Mouse (Mus musculus): ENCODE results near the gene Cog4.
"Not testable (repeated sequence)": the region's sequence is repeated elsewhere in the genome, so short reads cannot be mapped to it uniquely, and the experiment has no call there.

Cog4 gene

DNA sequence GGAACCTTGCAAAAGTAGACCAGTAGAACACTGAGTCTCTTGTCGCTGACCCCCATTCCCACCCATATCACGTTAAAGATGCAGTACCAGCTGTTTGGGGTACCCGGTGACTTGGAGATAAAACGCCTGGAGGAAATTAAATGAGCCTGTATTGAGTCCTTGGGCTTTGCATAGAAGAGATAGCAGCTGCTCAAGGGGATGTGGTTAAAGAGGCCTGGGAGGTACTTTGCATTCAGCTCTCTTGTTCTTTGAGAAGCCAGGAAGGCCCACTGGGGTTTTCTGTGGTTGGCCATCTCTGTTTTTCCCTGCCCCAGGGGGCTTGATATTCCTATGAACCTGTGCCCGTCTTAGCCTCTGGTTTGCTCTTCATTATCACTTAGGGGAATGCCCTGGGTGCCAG, 82.7 kb downstream of the Cog4 start:
- DNase-seq = peak; percentile 36

DNA sequence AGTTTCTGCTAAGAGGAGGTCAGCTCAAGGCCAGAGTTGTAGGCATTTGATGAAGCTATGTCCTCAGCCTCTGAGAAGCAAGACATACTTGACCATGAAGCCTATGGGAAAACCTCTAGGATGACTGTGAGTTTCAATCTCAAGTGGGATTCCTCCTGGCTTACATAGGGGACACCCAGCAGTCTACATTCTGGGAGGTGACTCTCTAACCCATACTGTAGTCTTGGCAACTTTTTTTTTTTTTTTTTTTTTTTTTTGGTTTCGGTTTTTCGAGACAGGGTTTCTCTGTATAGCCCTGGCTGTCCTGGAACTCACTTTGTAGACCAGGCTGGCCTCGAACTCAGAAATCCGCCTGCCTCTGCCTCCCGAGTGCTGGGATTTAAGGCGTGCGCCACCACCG, 83.3 kb downstream of the Cog4 start:
- not testable (repeated sequence) for DNase-seq

DNA sequence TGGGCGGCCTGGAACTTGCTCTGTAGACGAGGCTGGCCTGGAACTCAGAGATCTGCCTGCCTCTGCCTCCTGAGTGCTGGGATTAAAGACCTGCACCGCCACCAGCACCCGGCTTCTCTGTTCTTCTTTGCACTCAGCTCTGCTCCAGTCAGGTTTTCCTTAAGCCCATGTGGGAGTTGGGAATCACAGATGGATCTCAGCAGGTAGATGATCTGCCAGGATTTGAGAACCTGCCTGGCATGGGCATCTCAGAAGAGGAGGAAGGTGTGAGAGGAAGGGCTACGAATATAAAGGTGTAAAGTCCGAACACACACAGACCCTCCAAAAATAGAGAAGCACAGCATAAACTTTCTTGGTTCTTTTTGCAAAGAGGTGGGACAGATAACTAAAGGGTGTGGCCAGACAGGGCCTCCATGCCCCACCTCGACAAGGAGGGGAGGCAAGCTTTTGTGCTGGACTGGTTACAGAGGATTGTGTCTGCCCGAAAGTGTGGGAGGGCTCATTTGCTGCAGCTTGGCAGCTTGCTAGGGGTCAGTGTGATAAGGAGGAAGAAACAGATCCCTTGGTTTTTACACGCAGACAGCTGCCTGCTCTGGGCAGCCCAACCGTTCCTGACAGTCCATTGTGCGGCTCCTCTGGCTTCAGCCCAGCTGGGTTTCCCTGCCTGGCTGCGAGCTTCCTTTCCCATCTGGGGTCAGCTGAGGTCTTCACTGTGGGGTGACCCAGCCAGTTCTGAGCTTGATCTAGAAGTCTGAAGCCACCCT, 85.0 kb downstream of the Cog4 start:
- peak; percentile 91 for DNase-seq

Data from cerebellum, adult 9-10 months (tissue).